Mouse (Mus musculus) layer of hippocampus, adult 9-10 months (tissue): ENCODE measurements around the gene Nhej1.

Experiments
- DNase-seq: peaks from one replicate; pipeline ENCODE4 v3.0.0; 2022; ENCODE audit warnings: low spot score

Nhej1 gene

DNA sequence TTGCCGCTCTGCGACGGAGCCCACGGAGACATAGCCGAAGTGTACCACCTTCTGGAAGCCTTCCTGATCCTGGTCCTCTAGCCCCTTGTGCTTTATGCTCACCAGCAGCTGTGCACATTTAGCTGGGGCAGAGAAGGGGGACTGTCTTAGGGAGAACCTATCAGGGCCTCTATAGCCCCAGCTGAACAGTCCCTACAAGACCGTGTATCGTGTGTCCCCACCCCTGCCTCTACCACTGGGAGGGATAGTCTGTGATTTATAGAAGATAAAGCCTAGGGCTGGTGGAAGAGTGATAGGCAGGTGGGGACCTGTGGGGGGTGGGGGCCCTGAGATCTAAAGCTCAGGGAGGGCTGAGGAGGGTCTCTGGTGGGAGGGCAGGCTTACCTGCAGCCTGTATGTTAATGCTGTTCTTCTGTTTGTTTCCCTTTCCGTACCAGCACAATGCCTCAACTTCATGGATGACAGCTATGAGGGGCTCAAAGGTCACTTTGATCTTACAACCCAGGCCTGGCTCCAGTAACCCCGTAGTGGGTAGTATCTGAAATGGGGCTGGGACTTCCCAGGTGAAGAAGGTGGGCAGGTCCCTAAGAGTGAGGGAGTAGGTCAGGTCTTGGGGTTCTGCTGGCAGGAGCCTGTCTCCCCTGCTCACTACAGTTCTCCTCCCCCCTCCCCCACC is 197.2 kb downstream of the Nhej1 start:
- no peak for DNase-seq

DNA sequence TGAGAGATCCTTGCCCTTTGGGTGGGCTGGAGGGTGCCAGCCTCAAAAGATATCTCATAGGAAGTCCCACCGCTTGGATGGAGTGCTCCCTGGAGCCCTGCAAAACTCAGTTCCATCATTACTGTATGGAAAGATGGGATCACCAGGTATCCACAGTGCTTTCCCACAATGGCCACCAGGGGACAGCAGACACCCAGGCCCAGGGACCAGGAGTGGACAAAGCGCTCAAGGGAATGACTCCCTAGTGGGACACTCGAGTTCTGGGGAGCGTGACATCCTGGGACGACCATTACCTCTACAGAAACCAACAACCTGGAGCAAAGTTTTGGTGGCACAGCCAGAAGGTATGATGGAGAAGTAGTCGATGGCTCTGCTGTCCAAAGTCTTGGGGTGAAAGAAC is 198.3 kb downstream of the Nhej1 start:
- DNase-seq = no peak

DNA sequence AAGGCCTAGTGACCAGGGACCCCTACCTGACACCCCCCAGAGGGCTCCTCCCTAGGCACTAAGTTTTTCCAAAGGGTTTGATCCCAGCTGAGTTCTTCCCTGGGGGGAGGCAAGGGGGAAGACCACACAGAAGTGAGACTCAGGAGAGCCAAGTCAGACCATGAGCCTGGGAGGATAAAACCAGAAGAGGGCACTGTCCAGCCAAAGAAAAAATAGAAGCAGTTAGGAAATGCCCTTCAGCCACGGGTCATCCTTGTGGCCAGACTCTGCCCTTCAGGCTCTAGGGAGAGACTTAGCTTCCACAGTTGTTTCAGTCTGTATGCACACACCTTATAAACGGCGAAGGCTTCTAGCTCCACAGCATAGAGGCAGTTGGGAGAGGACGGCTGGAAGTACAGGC is 200.5 kb downstream of the Nhej1 start:
- DNase-seq = no peak
